Mouse (Mus musculus): ENCODE measurements around the gene Fhl2.

GRCm38 (mm10) chr1:43210285-43210684, 13.5 kb upstream of the Fhl2 start:
- TF ChIP-seq CTCF (IDR thresholded peaks at IDR 0.05; ENCODE audit: low read depth, low read length) (no peak), POLR2A (IDR thresholded peaks at IDR 0.05; ENCODE audit: extremely low read depth, insufficient read depth, low read length) (no peak)
